Mouse (Mus musculus) MEL (cell line): ENCODE data around the gene Gm26566. TPM values are rescaled to one million over a fixed set of nuclear protein-coding genes. Genes with fewer than 3 reads are reported as not detected.
A peak's percentile ranks its signal among the peaks of the same experiment; 100 is the strongest.

Experiments used
- DNase-seq: peaks from one replicate; pipeline ENCODE4 v3.0.0; 2011; ENCODE audit warnings: low read depth, low spot score
- H3K27ac ChIP-seq: 2 replicates; pipeline ENCODE4 v1.5.1; 2012; ENCODE audit warnings: low read depth, mild to moderate bottlenecking, control low read depth, low read length, moderate library complexity; ENCODE audit not compliant: control insufficient read depth
- H3K27me3 ChIP-seq, 2 experiments: fragments of 150-350 bp in 1 of 2; sonication (generic) in 1 of 2; 2 replicates each; pipeline ENCODE4 v1.6.1; 2012; ENCODE audit warnings: low read length in 2 of 2, mild to moderate bottlenecking in 2 of 2, improper control_type of control experiment in 1 of 2, moderate library complexity in 1 of 2; ENCODE audit not compliant: insufficient read depth in 2 of 2, control insufficient read depth in 1 of 2
- H3K36me3 ChIP-seq, 2 experiments: 2 replicates each; pipeline ENCODE4 v1.6.1; 2012 to 2014; ENCODE audit warnings: low read length in 2 of 2, improper control_type of control experiment in 1 of 2, inconsistent platforms in 1 of 2, mild to moderate bottlenecking in 1 of 2; ENCODE audit not compliant: insufficient read depth in 2 of 2, control insufficient read depth in 1 of 2
- H3K4me1 ChIP-seq, 2 experiments: fragments of 150-350 bp in 1 of 2; sonication (generic) in 1 of 2; 2 replicates each; pipeline ENCODE4 v1.6.1; 2012; ENCODE audit warnings: low read length in 2 of 2, improper control_type of control experiment in 1 of 2, mild to moderate bottlenecking in 1 of 2; ENCODE audit not compliant: insufficient read depth in 2 of 2, control insufficient read depth in 1 of 2
- H3K4me3 ChIP-seq, 2 experiments: fragments of 150-350 bp in 1 of 2; sonication (generic) in 1 of 2; 2 replicates each; pipeline ENCODE4 v1.5.1; 2012; ENCODE audit warnings: low read depth in 2 of 2, low read length in 2 of 2, mild to moderate bottlenecking in 2 of 2, moderate library complexity in 2 of 2, control low read depth in 1 of 2, improper control_type of control experiment in 1 of 2; ENCODE audit not compliant: control insufficient read depth in 1 of 2, insufficient read depth in 1 of 2
- H3K79me2 ChIP-seq: 2 replicates; pipeline ENCODE4 v1.6.1; 2012; ENCODE audit warnings: mild to moderate bottlenecking, low read length, moderate library complexity; ENCODE audit not compliant: control insufficient read depth, poor library complexity, insufficient read depth
- H3K9ac ChIP-seq: 2 replicates; pipeline ENCODE4 v1.6.1; 2012; ENCODE audit warnings: low read depth, mild to moderate bottlenecking, control low read depth, low read length, moderate library complexity; ENCODE audit not compliant: control insufficient read depth, poor library complexity, severe bottlenecking
- H3K9me3 ChIP-seq: fragments of 150-350 bp; sonication (generic); replicated peaks from 2 replicates; pipeline ENCODE4 v1.6.1; 2012; ENCODE audit warnings: mild to moderate bottlenecking, low read length, improper control_type of control experiment, moderate library complexity; ENCODE audit not compliant: insufficient read depth
- BHLHE40 ChIP-seq: IDR thresholded peaks from 2 replicates; pipeline ENCODE4 v1.6.1; 2012; ENCODE audit warnings: low read depth, mild to moderate bottlenecking, inconsistent platforms, low read length, improper control_type of control experiment, borderline replicate concordance
- CHD1 ChIP-seq: IDR thresholded peaks from 2 replicates; pipeline ENCODE4 v1.6.1; 2012; ENCODE audit warnings: low read depth, mild to moderate bottlenecking, inconsistent platforms, low read length, improper control_type of control experiment
- CTCF ChIP-seq, 3 experiments: IDR thresholded peaks in 2 of 3; conservative IDR thresholded peaks in 1 of 3; 2 replicates each; pipeline ENCODE4 v1.5.1; 2011 to 2012; ENCODE audit warnings: low read length in 3 of 3, low read depth in 2 of 3, mild to moderate bottlenecking in 2 of 3, improper control_type of control experiment in 1 of 3, inconsistent platforms in 1 of 3, mixed read lengths in 1 of 3, moderate library complexity in 1 of 3; ENCODE audit not compliant: control insufficient read depth in 1 of 3, insufficient read depth in 1 of 3, poor library complexity in 1 of 3, severe bottlenecking in 1 of 3
- E2F4 ChIP-seq: IDR thresholded peaks from 2 replicates; pipeline ENCODE4 v1.6.1; 2011; ENCODE audit warnings: low read depth, low read length, improper control_type of control experiment, borderline replicate concordance
- ELF1 ChIP-seq: IDR thresholded peaks from 2 replicates; pipeline ENCODE4 v1.6.1; 2014; ENCODE audit warnings: low read depth, mild to moderate bottlenecking, inconsistent platforms, low read length, improper control_type of control experiment, moderate library complexity
- EP300 ChIP-seq, 2 experiments: IDR thresholded peaks; 2 replicates each; pipeline ENCODE4 v1.6.1; 2011; ENCODE audit warnings: improper control_type of control experiment in 2 of 2, low read length in 2 of 2, low read depth in 1 of 2, mild to moderate bottlenecking in 1 of 2
- ETS1 ChIP-seq: IDR thresholded peaks from 2 replicates; pipeline ENCODE4 v1.6.1; 2012; ENCODE audit warnings: low read depth, mild to moderate bottlenecking, inconsistent platforms, low read length, improper control_type of control experiment, moderate library complexity
- GABPA ChIP-seq: IDR thresholded peaks from 2 replicates; pipeline ENCODE4 v1.6.1; 2012; ENCODE audit warnings: low read depth, mild to moderate bottlenecking, inconsistent platforms, low read length, improper control_type of control experiment, moderate library complexity
- GATA1 ChIP-seq: IDR thresholded peaks from 2 replicates; pipeline ENCODE4 v1.6.1; 2011; ENCODE audit warnings: low read depth, low read length, improper control_type of control experiment
- HCFC1 ChIP-seq: IDR thresholded peaks from 2 replicates; pipeline ENCODE4 v1.6.1; 2012; ENCODE audit warnings: low read depth, mild to moderate bottlenecking, inconsistent platforms, low read length, improper control_type of control experiment, moderate library complexity
- JUND ChIP-seq: IDR thresholded peaks from 2 replicates; pipeline ENCODE4 v1.6.1; 2011; ENCODE audit warnings: low read depth, mild to moderate bottlenecking, improper control_type of control experiment, low read length
- KAT2A ChIP-seq: conservative IDR thresholded peaks from 2 replicates; pipeline ENCODE4 v1.6.1; 2012; ENCODE audit warnings: low read depth, low read length, improper control_type of control experiment, inconsistent platforms
- MAFK ChIP-seq: IDR thresholded peaks from 2 replicates; pipeline ENCODE4 v1.6.1; 2011; ENCODE audit warnings: low read depth, mild to moderate bottlenecking, low read length, improper control_type of control experiment, borderline replicate concordance
- MAX ChIP-seq: IDR thresholded peaks from 2 replicates; pipeline ENCODE4 v1.6.1; 2011; ENCODE audit warnings: low read length, improper control_type of control experiment
- MAZ ChIP-seq: IDR thresholded peaks from 2 replicates; pipeline ENCODE4 v1.6.1; 2012; ENCODE audit warnings: low read depth, mild to moderate bottlenecking, inconsistent platforms, low read length, improper control_type of control experiment
- MEF2A ChIP-seq: IDR thresholded peaks from 2 replicates; pipeline ENCODE4 v1.6.1; 2014; ENCODE audit warnings: low read depth, mild to moderate bottlenecking, inconsistent platforms, low read length, improper control_type of control experiment; ENCODE audit not compliant: poor library complexity, insufficient replicate concordance, severe bottlenecking; ENCODE audit errors: extremely low read depth
- MXI1 ChIP-seq: IDR thresholded peaks from 2 replicates; pipeline ENCODE4 v1.6.1; 2011; ENCODE audit warnings: mild to moderate bottlenecking, low read depth, low read length, improper control_type of control experiment
- MYB ChIP-seq: IDR thresholded peaks from 2 replicates; pipeline ENCODE4 v1.6.1; 2011; ENCODE audit warnings: mild to moderate bottlenecking, low read depth, low read length, improper control_type of control experiment
- MYC ChIP-seq: IDR thresholded peaks from 2 replicates; pipeline ENCODE4 v1.6.1; 2011; ENCODE audit warnings: low read depth, mild to moderate bottlenecking, low read length, improper control_type of control experiment, moderate library complexity
- NRF1 ChIP-seq: IDR thresholded peaks from 2 replicates; pipeline ENCODE4 v1.6.1; 2014; ENCODE audit warnings: low read depth, mild to moderate bottlenecking, inconsistent platforms, low read length, improper control_type of control experiment, moderate library complexity; ENCODE audit not compliant: poor library complexity, insufficient read depth, severe bottlenecking
- POLR2A ChIP-seq, 2 experiments: IDR thresholded peaks; 2 replicates each; pipeline ENCODE4 v1.6.1; 2011 to 2012; ENCODE audit warnings: low read length in 2 of 2, mild to moderate bottlenecking in 2 of 2, control low read depth in 1 of 2, improper control_type of control experiment in 1 of 2, low read depth in 1 of 2, moderate library complexity in 1 of 2; ENCODE audit not compliant: control insufficient read depth in 1 of 2, insufficient read depth in 1 of 2, poor library complexity in 1 of 2
- POLR2AphosphoS5 ChIP-seq: IDR thresholded peaks from 2 replicates; pipeline ENCODE4 v1.6.1; 2012; ENCODE audit warnings: low read depth, borderline replicate concordance, mild to moderate bottlenecking, inconsistent platforms, low read length, moderate library complexity, mixed read lengths
- RAD21 ChIP-seq: IDR thresholded peaks from 2 replicates; pipeline ENCODE4 v1.6.1; 2011; ENCODE audit warnings: mild to moderate bottlenecking, low read depth, low read length, improper control_type of control experiment
- RCOR1 ChIP-seq: IDR thresholded peaks from 2 replicates; pipeline ENCODE4 v1.6.1; 2012; ENCODE audit warnings: low read depth, mild to moderate bottlenecking, inconsistent platforms, low read length, improper control_type of control experiment
- SIN3A ChIP-seq: IDR thresholded peaks from 2 replicates; pipeline ENCODE4 v1.6.1; 2012; ENCODE audit warnings: low read length, improper control_type of control experiment, inconsistent platforms
- SMC3 ChIP-seq: IDR thresholded peaks from 2 replicates; pipeline ENCODE4 v1.6.1; 2011; ENCODE audit warnings: low read depth, low read length, improper control_type of control experiment
- TAL1 ChIP-seq: IDR thresholded peaks from 2 replicates; pipeline ENCODE4 v1.6.1; 2012; ENCODE audit warnings: mild to moderate bottlenecking, inconsistent platforms, low read length, moderate library complexity, mixed read lengths
- TCF12 ChIP-seq: IDR thresholded peaks from 2 replicates; pipeline ENCODE4 v1.6.1; 2014; ENCODE audit warnings: low read depth, mild to moderate bottlenecking, inconsistent platforms, low read length, improper control_type of control experiment, moderate library complexity
- UBTF ChIP-seq: IDR thresholded peaks from 2 replicates; pipeline ENCODE4 v1.6.1; 2012; ENCODE audit warnings: low read depth, mild to moderate bottlenecking, inconsistent platforms, low read length, improper control_type of control experiment, moderate library complexity, borderline replicate concordance; ENCODE audit not compliant: insufficient read depth
- USF1 ChIP-seq: IDR thresholded peaks from 2 replicates; pipeline ENCODE4 v1.6.1; 2014; ENCODE audit warnings: low read depth, mild to moderate bottlenecking, inconsistent platforms, low read length, improper control_type of control experiment, moderate library complexity
- USF2 ChIP-seq, 2 experiments: IDR thresholded peaks; 2 replicates each; pipeline ENCODE4 v1.6.1; 2011 to 2012; ENCODE audit warnings: improper control_type of control experiment in 2 of 2, low read length in 2 of 2, borderline replicate concordance in 1 of 2, inconsistent platforms in 1 of 2, low read depth in 1 of 2, mild to moderate bottlenecking in 1 of 2; ENCODE audit not compliant: insufficient read depth in 1 of 2
- ZC3H11A ChIP-seq: IDR thresholded peaks from 2 replicates; pipeline ENCODE4 v1.6.1; 2012; ENCODE audit warnings: low read depth, mild to moderate bottlenecking, inconsistent platforms, low read length, improper control_type of control experiment
- ZKSCAN1 ChIP-seq: IDR thresholded peaks from 2 replicates; pipeline ENCODE4 v1.6.1; 2012; ENCODE audit warnings: low read depth, mild to moderate bottlenecking, inconsistent platforms, low read length, improper control_type of control experiment, moderate library complexity
- polyA plus RNA-seq, 2 experiments: library from polyadenylated mRNA; stranded (reverse) in 1 of 2; unstranded in 1 of 2; fragments of >175 nt in 1 of 2; fragments of >200 nt in 1 of 2; gene quantifications; 2 replicates each; pipeline versions ENCODE4 v1.2.1 to v1.2.4; 2012; ENCODE audit warnings: low replicate concordance in 2 of 2, low read depth in 1 of 2; ENCODE audit not compliant: insufficient read length in 2 of 2, insufficient read depth in 1 of 2, missing spikeins in 1 of 2
- total RNA-seq: library from RNA; depleted of rRNA; stranded (reverse); fragments of 300-350 nt; gene quantifications from 2 replicates; pipeline ENCODE4 v1.2.3, GENCODE M21; 2012; rRNA removed

The Gm26566 gene
- total RNA-seq (7.8 and 9.8 TPM in 2 replicates), polyA plus RNA-seq (under 1 TPM in 1 of 2 experiments, not detected in 1; 0.40 TPM)

- peak within 1 kb of the TSS; percentile 89 for H3K27ac ChIP-seq
- TF ChIP-seq MXI1 (peak; percentile 85; the same call in 1 of the 2 replicates), MYC (no peak), ZKSCAN1 (no peak), BHLHE40 (no peak), RAD21 (no peak), USF2 (IDR thresholded peaks at IDR 0.05; ENCODE audit: borderline replicate concordance in 1 of 2, insufficient read depth in 1 of 2, low read depth in 1 of 2, low read length in 2 of 2) (no peak), JUND (no peak), E2F4 (no peak), MAZ (0 out of 2 replicates have a peak, but pooled peaks have one; percentile 59), MYB (no peak), POLR2A (IDR thresholded peaks at IDR 0.05; ENCODE audit: control insufficient read depth in 1 of 2, insufficient read depth in 1 of 2, low read depth in 1 of 2, low read length in 2 of 2, poor library complexity in 1 of 2) (peak; percentile 80; a peak in 3 of 4 replicates), GABPA (no peak), SIN3A (peak; percentile 55), KAT2A (peak; percentile 60), CTCF (IDR thresholded peaks at IDR 0.05 in 2 of 3, conservative IDR thresholded peaks at IDR 0.05 in 1 of 3; ENCODE audit: control insufficient read depth in 1 of 3, insufficient read depth in 1 of 3, low read depth in 2 of 3, low read length in 3 of 3, poor library complexity in 1 of 3, severe bottlenecking in 1 of 3) (no peak), TAL1 (no peak), CHD1 (no peak), TCF12 (peak; percentile 59; the same call in 1 of the 2 replicates), MAFK (no peak), RCOR1 (0 out of 2 replicates have a peak, but pooled peaks have one; percentile 15), EP300 (IDR thresholded peaks at IDR 0.05; ENCODE audit: low read depth in 1 of 2, low read length in 2 of 2) (0 out of 4 replicates have a peak, but pooled peaks of 1 of the 2 experiments have one; percentile 4), SMC3 (no peak), NRF1 (peak; percentile 76), HCFC1 (peak; percentile 83), ELF1 (peak; percentile 67; the same call in 1 of the 2 replicates), MAX (no peak; the same call in 1 of the 2 replicates), USF1 (no peak), UBTF (0 out of 2 replicates have a peak, but pooled peaks have one; percentile 45), ZC3H11A (no peak), POLR2AphosphoS5 (no peak), MEF2A (no peak), ETS1 (no peak; the same call in 1 of the 2 replicates), GATA1 (no peak)
Measured at GRCm38 (mm10) chr4:88721791-88722721, at the start of gene Gm26566, which contains the start of gene Klhl9. Gene Gm26566 (plus strand): TSS chr4:88721805. Gene Klhl9 (minus strand): TSS chr4:88722465.

More at GRCm38 (mm10) chr4:88721791-88722721, at the start of gene Gm26566, which contains the start of gene Klhl9:
- H3K36me3 ChIP-seq, result peaks cover 17 to 22% of the 10 kb centered on the region in 2 experiments; a peak in 3 of 4 replicates
- peak; percentile 94 for DNase-seq
- peaks cover 38% of the 10 kb centered on the region for H3K79me2 ChIP-seq
- no peaks in the 10 kb centered on the region; a peak in 1 of 4 replicates for H3K27me3 ChIP-seq
- H3K4me1 ChIP-seq, result peaks cover 15 to 17% of the 10 kb centered on the region in 2 experiments
- peak within 1 kb of the TSS; percentile 99 for H3K9ac ChIP-seq
- peak within 1 kb of the TSS; percentile 98 to 99 for H3K4me3 ChIP-seq
- H3K9me3 ChIP-seq, result no peaks in the 10 kb centered on the region
